Mouse (Mus musculus): ENCODE results near the gene Dpm1.

DNA sequence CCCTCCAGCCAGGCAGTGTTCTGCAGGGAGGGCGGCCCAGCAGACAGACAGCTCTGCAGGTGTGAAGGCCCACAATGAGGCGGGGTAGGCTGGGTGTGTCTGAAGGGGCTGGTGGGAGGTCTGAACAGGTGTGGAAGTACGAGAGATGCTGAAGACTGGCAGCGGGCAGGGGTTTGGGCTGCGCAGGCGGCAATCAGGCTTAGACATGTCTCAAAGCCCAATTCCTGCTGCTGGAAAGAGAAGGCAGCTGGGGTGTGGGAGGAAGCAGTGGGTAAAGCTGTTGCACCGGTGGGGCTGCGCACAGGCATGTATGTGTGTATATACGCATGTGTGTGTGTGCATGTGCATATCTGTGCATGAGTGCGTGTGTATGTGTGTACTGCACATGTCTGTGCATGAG is 30.5 kb upstream of the Dpm1 start:
- no peak for TF ChIP-seq CTCF (IDR thresholded peaks at IDR 0.05; ENCODE audit: control insufficient read depth, insufficient read depth, insufficient read length)
- TF ChIP-seq FOSL1 (IDR thresholded peaks at IDR 0.05; ENCODE audit: insufficient read depth, low read length, poor library complexity, severe bottlenecking): no peak
- no peak for TF ChIP-seq MAX (IDR thresholded peaks at IDR 0.05)
